In genomic region chr5:148175091-148175490, GRCm38 (mm10) we compare ENCODE assay signal across 11 mouse cellular contexts.
"Had no signal": no experiment of that assay in that cellular context is flagged by ENCODE, and none has a peak within 500 bp of the region (broad histone marks: within the 10 kb centered on the region; RNA-seq: fewer than 3 reads in every experiment).

No protein-coding gene starts in this region.

- DNase-seq: kidney, adult 2 months; kidney, postnatal 25 days; layer of hippocampus, adult 9-11 months; liver, embryonic 13.5 days; lung, adult 2 months; lung, postnatal 14 days; lung, postnatal 4 days; right cerebral cortex, adult 18-20 months; right cerebral cortex, postnatal 14 days; spleen, adult 18-20 months; thymus, postnatal 25 days had no signal
